Mouse (Mus musculus): Measurements from ENCODE around the gene Btbd17. TPM values are rescaled to one million over a fixed set of nuclear protein-coding genes. Genes with fewer than 3 reads are reported as not detected.

The Btbd17 gene
- polyA plus RNA-seq, 1 experiment from 2014 or later, result not detected

- no peak for ATAC-seq (ENCODE audit: insufficient read depth)
- 2% methylated on average over 50 of the region's 50 CpGs for WGBS (ENCODE audit: insufficient replicate concordance)
- no peak overlapping the region for H3K9ac ChIP-seq
These were observed 4.3 kb downstream of the Btbd17 start for GRCm38 (mm10) chr11:114791351-114791889.

GRCm38 (mm10) chr11:114790841-114791240, 4.9 kb downstream of the Btbd17 start:
- ATAC-seq (ENCODE audit: insufficient read depth), result no peak
- WGBS (ENCODE audit: insufficient replicate concordance), result 7% methylated on average over 4 of the region's 4 CpGs
- H3K9me3 ChIP-seq (replicated peaks), result no peaks in the 10 kb centered on the region
- H3K4me3 ChIP-seq (replicated peaks), result no peak overlapping the region
- H3K27ac ChIP-seq (replicated peaks), result no peak overlapping the region
- H3K9ac ChIP-seq, result no peak overlapping the region
- H3K4me2 ChIP-seq, result no peak overlapping the region
- H3K4me1 ChIP-seq (replicated peaks), result peaks cover 19% of the 10 kb centered on the region
- H3K27me3 ChIP-seq, result peaks cover 88% of the 10 kb centered on the region
- no peaks in the 10 kb centered on the region for H3K36me3 ChIP-seq (replicated peaks)

More at GRCm38 (mm10) chr11:114791351-114791889, 4.3 kb downstream of the Btbd17 start:
- peak overlapping the region; percentile 45 for H3K4me2 ChIP-seq
- no peaks in the 10 kb centered on the region for H3K9me3 ChIP-seq (replicated peaks)
- peaks cover 18% of the 10 kb centered on the region for H3K4me1 ChIP-seq (replicated peaks)
- H3K4me3 ChIP-seq (replicated peaks), result peak overlapping the region; percentile 22
- H3K36me3 ChIP-seq (replicated peaks), result no peaks in the 10 kb centered on the region
- peaks cover 88% of the 10 kb centered on the region for H3K27me3 ChIP-seq
- H3K27ac ChIP-seq (replicated peaks), result no peak overlapping the region

- Histone ChIP-seq H3K9ac (no peak overlapping the region), H3K4me2 (no peak overlapping the region), H3K27me3 (peaks cover 92% of the 10 kb centered on the region), H3K9me3 (replicated peaks) (no peaks in the 10 kb centered on the region), H3K4me1 (replicated peaks) (peaks cover 19% of the 10 kb centered on the region), H3K4me3 (replicated peaks) (no peak overlapping the region), H3K27ac (replicated peaks) (no peak overlapping the region), H3K36me3 (replicated peaks) (no peaks in the 10 kb centered on the region)
- WGBS (ENCODE audit: insufficient replicate concordance), result 49% methylated on average over 12 of the region's 12 CpGs
- ATAC-seq (ENCODE audit: insufficient read depth), result no peak
These were observed 5.6 kb downstream of the Btbd17 start for GRCm38 (mm10) chr11:114790171-114790570.

- no peak overlapping the region for H3K4me3 ChIP-seq (replicated peaks)
- no peak overlapping the region for H3K27ac ChIP-seq (replicated peaks)
- H3K4me2 ChIP-seq, result no peak overlapping the region
- H3K9ac ChIP-seq, result no peak overlapping the region
- peaks cover 19% of the 10 kb centered on the region for H3K4me1 ChIP-seq (replicated peaks)
- 57% methylated on average over 9 of the region's 9 CpGs for WGBS (ENCODE audit: insufficient replicate concordance)
- no peaks in the 10 kb centered on the region for H3K9me3 ChIP-seq (replicated peaks)
- peaks cover 96% of the 10 kb centered on the region for H3K27me3 ChIP-seq
- no peaks in the 10 kb centered on the region for H3K36me3 ChIP-seq (replicated peaks)
- no peak for ATAC-seq (ENCODE audit: insufficient read depth)
These were observed 6.0 kb downstream of the Btbd17 start for GRCm38 (mm10) chr11:114789716-114790115.

GRCm38 (mm10) chr11:114789061-114789714, 6.6 kb downstream of the Btbd17 start:
- Histone ChIP-seq H3K4me1 (replicated peaks) (peaks cover 19% of the 10 kb centered on the region), H3K27ac (replicated peaks) (no peak overlapping the region), H3K9me3 (replicated peaks) (no peaks in the 10 kb centered on the region), H3K4me3 (replicated peaks) (no peak overlapping the region), H3K36me3 (replicated peaks) (no peaks in the 10 kb centered on the region), H3K27me3 (peaks cover 98% of the 10 kb centered on the region), H3K4me2 (peak overlapping the region; percentile 18), H3K9ac (no peak overlapping the region)
- 9% methylated on average over 30 of the region's 30 CpGs for WGBS (ENCODE audit: insufficient replicate concordance)
- ATAC-seq (ENCODE audit: insufficient read depth), result no peak

- H3K9me3 ChIP-seq (replicated peaks), result no peaks in the 10 kb centered on the region
- peaks cover 88% of the 10 kb centered on the region for H3K27me3 ChIP-seq
- WGBS (ENCODE audit: insufficient replicate concordance), result 65% methylated on average over 3 of the region's 3 CpGs
- no peak overlapping the region for H3K4me3 ChIP-seq (replicated peaks)
- no peak overlapping the region for H3K4me2 ChIP-seq
- no peak overlapping the region for H3K27ac ChIP-seq (replicated peaks)
- H3K36me3 ChIP-seq (replicated peaks), result no peaks in the 10 kb centered on the region
- H3K9ac ChIP-seq, result no peak overlapping the region
- ATAC-seq (ENCODE audit: insufficient read depth), result no peak
- peaks cover 16% of the 10 kb centered on the region for H3K4me1 ChIP-seq (replicated peaks)
These were observed 8.1 kb downstream of the Btbd17 start for GRCm38 (mm10) chr11:114787611-114788010.

GRCm38 (mm10) chr11:114786326-114786725, 9.4 kb downstream of the Btbd17 start:
- H3K9ac ChIP-seq, result no peak overlapping the region
- ATAC-seq (ENCODE audit: insufficient read depth), result no peak

GRCm38 (mm10) chr11:114785892-114786291, 9.9 kb downstream of the Btbd17 start:
- Histone ChIP-seq H3K27me3 (peaks cover 75% of the 10 kb centered on the region), H3K4me1 (replicated peaks) (peaks cover 10% of the 10 kb centered on the region), H3K9me3 (replicated peaks) (no peaks in the 10 kb centered on the region), H3K4me3 (replicated peaks) (no peak overlapping the region), H3K27ac (replicated peaks) (no peak overlapping the region), H3K9ac (no peak overlapping the region), H3K36me3 (replicated peaks) (no peaks in the 10 kb centered on the region), H3K4me2 (no peak overlapping the region)
- 40% methylated on average over 10 of the region's 10 CpGs for WGBS (ENCODE audit: insufficient replicate concordance)
- ATAC-seq (ENCODE audit: insufficient read depth), result no peak

More at GRCm38 (mm10) chr11:114786326-114786725, 9.4 kb downstream of the Btbd17 start:
- no peak overlapping the region for H3K4me3 ChIP-seq (replicated peaks)
- H3K27ac ChIP-seq (replicated peaks), result no peak overlapping the region
- 3% methylated on average over 43 of the region's 43 CpGs for WGBS (ENCODE audit: insufficient replicate concordance)
- no peaks in the 10 kb centered on the region for H3K9me3 ChIP-seq (replicated peaks)
- no peak overlapping the region for H3K4me2 ChIP-seq
- H3K4me1 ChIP-seq (replicated peaks), result peaks cover 10% of the 10 kb centered on the region
- no peaks in the 10 kb centered on the region for H3K36me3 ChIP-seq (replicated peaks)
- H3K27me3 ChIP-seq, result peaks cover 75% of the 10 kb centered on the region

GRCm38 (mm10) chr11:114780076-114780475, 15.7 kb downstream of the Btbd17 start:
- no peak overlapping the region for H3K9ac ChIP-seq
- no peaks in the 10 kb centered on the region for H3K9me3 ChIP-seq (replicated peaks)
- H3K27ac ChIP-seq (replicated peaks), result no peak overlapping the region
- H3K4me1 ChIP-seq (replicated peaks), result no peaks in the 10 kb centered on the region
- no peaks in the 10 kb centered on the region for H3K36me3 ChIP-seq (replicated peaks)
- ATAC-seq (ENCODE audit: insufficient read depth), result no peak
- WGBS (ENCODE audit: insufficient replicate concordance), result 29% methylated on average over 9 of the region's 9 CpGs
- peaks cover 40% of the 10 kb centered on the region for H3K27me3 ChIP-seq
- no peak overlapping the region for H3K4me3 ChIP-seq (replicated peaks)
- H3K4me2 ChIP-seq, result no peak overlapping the region

GRCm38 (mm10) chr11:114771896-114772295, 23.8 kb downstream of the Btbd17 start:
- H3K36me3 ChIP-seq (replicated peaks), result no peaks in the 10 kb centered on the region
- WGBS (ENCODE audit: insufficient replicate concordance), result 53% methylated on average over 2 of the region's 2 CpGs
- no peaks in the 10 kb centered on the region for H3K4me1 ChIP-seq (replicated peaks)
- no peak overlapping the region for H3K4me3 ChIP-seq (replicated peaks)
- no peak for ATAC-seq (ENCODE audit: insufficient read depth)
- H3K9ac ChIP-seq, result no peak overlapping the region
- H3K9me3 ChIP-seq (replicated peaks), result no peaks in the 10 kb centered on the region
- no peak overlapping the region for H3K27ac ChIP-seq (replicated peaks)
- peaks cover 10% of the 10 kb centered on the region for H3K27me3 ChIP-seq
- H3K4me2 ChIP-seq, result no peak overlapping the region

- no peak for ATAC-seq (ENCODE audit: insufficient read depth)
- peaks cover 29% of the 10 kb centered on the region for H3K27me3 ChIP-seq
- H3K9me3 ChIP-seq (replicated peaks), result no peaks in the 10 kb centered on the region
- no peak overlapping the region for H3K27ac ChIP-seq (replicated peaks)
- H3K9ac ChIP-seq, result no peak overlapping the region
- no peak overlapping the region for H3K4me2 ChIP-seq
- no peak overlapping the region for H3K4me3 ChIP-seq (replicated peaks)
- peaks cover 8% of the 10 kb centered on the region for H3K4me1 ChIP-seq (replicated peaks)
- 59% methylated on average over 6 of the region's 6 CpGs for WGBS (ENCODE audit: insufficient replicate concordance)
- no peaks in the 10 kb centered on the region for H3K36me3 ChIP-seq (replicated peaks)
These were observed 25.8 kb downstream of the Btbd17 start for GRCm38 (mm10) chr11:114769911-114770310.

All from liver, embryonic 15.5 days (tissue).